13 mouse cellular contexts compared by ENCODE assay signal in genomic region chr16:70320612-70321280, GRCm38 (mm10). TPM values are rescaled to one million over a fixed set of nuclear protein-coding genes. Genes with fewer than 3 reads are reported as not detected.
A peak's percentile ranks its signal among the peaks of the same experiment; 100 is the strongest.
DNase-seq lines count a peak whose midpoint lies in the region; ATAC-seq and TF ChIP-seq lines count a peak whose summit lies in the region.
"Had no signal": no experiment of that assay in that cellular context is flagged by ENCODE, and none has a peak within 500 bp of the region (broad histone marks: within the 10 kb centered on the region; RNA-seq: fewer than 3 reads in every experiment).

No protein-coding gene starts in this region.

- H3K4me1 ChIP-seq in kidney, adult 2 months (ENCODE audit: control insufficient read depth, insufficient read depth, low read length) = peaks cover 3% of the 10 kb centered on the region; the same call in 1 of the 2 replicates
- H3K4me1 ChIP-seq in midbrain, embryonic 11.5 days (ENCODE audit: control insufficient read depth, insufficient read depth, low read length) = no peaks in the 10 kb centered on the region
- H3K4me1 ChIP-seq in midbrain, embryonic 10.5 days = 0 out of 2 replicates have a peak, but pooled peaks cover 6% of the 10 kb centered on the region
- H3K4me1 ChIP-seq in cerebellum, adult 2 months (ENCODE audit: control insufficient read depth, insufficient read depth, low read length) = no peaks in the 10 kb centered on the region
- H3K4me1 ChIP-seq: neural tube, embryonic 13.5 days had no signal

- peak; percentile 50 for DNase-seq in gastrocnemius, adult 2 months
- no peak for DNase-seq in gastrocnemius, postnatal 14 days
- peak; percentile 22 for DNase-seq in kidney, adult 2 months
- no peak for DNase-seq in kidney, adult 8-10 months
- peak; percentile 6 for DNase-seq in midbrain, embryonic 11.5 days (ENCODE audit: low spot score, missing footprints)
- no peak for DNase-seq in midbrain, embryonic 10.5 days (ENCODE audit: low spot score)
- DNase-seq in cerebellum, adult 2 months = no peak
- no peak for DNase-seq in retina, embryonic 14.5 days (ENCODE audit: low spot score)
- DNase-seq: cerebellum, adult 11-12 months; lung, postnatal 14 days; retina, postnatal 1 day; thymus, adult 18-20 months had no signal

- H3K36me3 ChIP-seq in kidney, adult 2 months (ENCODE audit: control insufficient read depth, insufficient read depth, low read length) = no peaks in the 10 kb centered on the region
- no peaks in the 10 kb centered on the region for H3K36me3 ChIP-seq in midbrain, embryonic 11.5 days (ENCODE audit: control insufficient read depth, insufficient read depth, low read length)
- no peaks in the 10 kb centered on the region for H3K36me3 ChIP-seq in midbrain, embryonic 10.5 days
- H3K36me3 ChIP-seq: neural tube, embryonic 13.5 days had no signal

- H3K27ac ChIP-seq in gastrocnemius, adult 2 months = peak overlapping the region; percentile 88
- H3K27ac ChIP-seq in kidney, adult 2 months (ENCODE audit: insufficient read depth, low read depth, low read length) = no peak overlapping the region
- H3K27ac ChIP-seq in midbrain, embryonic 11.5 days (ENCODE audit: low read depth, low read length) = no peak overlapping the region
- H3K27ac ChIP-seq in midbrain, embryonic 10.5 days (replicated peaks) = no peak overlapping the region
- no peak overlapping the region for H3K27ac ChIP-seq in cerebellum, adult 2 months (ENCODE audit: insufficient read depth, low read length)
- H3K27ac ChIP-seq: neural tube, embryonic 13.5 days had no signal

- no peak for TF ChIP-seq POLR2A in kidney, adult 2 months (IDR thresholded peaks at IDR 0.05; ENCODE audit: low read depth, low read length)
- no peak for TF ChIP-seq POLR2A in cerebellum, adult 2 months (IDR thresholded peaks at IDR 0.05; ENCODE audit: borderline replicate concordance, insufficient read depth, low read length)

- no peaks in the 10 kb centered on the region for H3K27me3 ChIP-seq in kidney, adult 2 months (replicated peaks; ENCODE audit: control insufficient read depth, insufficient read depth, low read length)
- H3K27me3 ChIP-seq in midbrain, embryonic 11.5 days (ENCODE audit: control insufficient read depth, insufficient read depth, low read length) = no peaks in the 10 kb centered on the region
- H3K27me3 ChIP-seq in midbrain, embryonic 10.5 days (ENCODE audit: low read depth, poor library complexity, severe bottlenecking) = no peaks in the 10 kb centered on the region
- H3K27me3 ChIP-seq in cerebellum, adult 2 months (ENCODE audit: control insufficient read depth, insufficient read depth, low read length) = no peaks in the 10 kb centered on the region
- H3K27me3 ChIP-seq: neural tube, embryonic 13.5 days had no signal

- intact Hi-C loops in gastrocnemius, adult 2 months (cut with DNase I) = no loop called here
- intact Hi-C loops in gastrocnemius, postnatal 14 days (cut with DNase I; ENCODE audit: low total_unique reads) = no loop called here

- no peak for ATAC-seq in midbrain, embryonic 11.5 days (ENCODE audit: low FRiP score)

- H3K4me2 ChIP-seq in midbrain, embryonic 11.5 days = no peak overlapping the region
- H3K4me2 ChIP-seq: neural tube, embryonic 13.5 days had no signal

- no peaks in the 10 kb centered on the region for H3K9me3 ChIP-seq in midbrain, embryonic 11.5 days (ENCODE audit: control insufficient read depth, low read length)
- H3K9me3 ChIP-seq in midbrain, embryonic 10.5 days (replicated peaks) = no peaks in the 10 kb centered on the region
- H3K9me3 ChIP-seq: neural tube, embryonic 13.5 days had no signal

- H3K4me3 ChIP-seq in gastrocnemius, adult 2 months = peak overlapping the region; percentile 15; the same call in 1 of the 2 replicates
- H3K4me3 ChIP-seq in kidney, adult 2 months (ENCODE audit: insufficient read depth, low read depth, low read length) = no peak overlapping the region
- no peak overlapping the region for H3K4me3 ChIP-seq in midbrain, embryonic 11.5 days (ENCODE audit: low read depth, low read length)
- H3K4me3 ChIP-seq in midbrain, embryonic 10.5 days = no peak overlapping the region
- H3K4me3 ChIP-seq in cerebellum, adult 2 months (replicated peaks; ENCODE audit: insufficient read depth, low read depth, low read length) = no peak overlapping the region
- H3K4me3 ChIP-seq: neural tube, embryonic 13.5 days had no signal

- TF ChIP-seq CTCF in gastrocnemius, adult 2 months (IDR thresholded peaks at IDR 0.05) = no peak
- no peak for TF ChIP-seq CTCF in kidney, adult 2 months (conservative IDR thresholded peaks at IDR 0.05; ENCODE audit: insufficient read depth, insufficient read length, low read depth, low read length)
- TF ChIP-seq CTCF in cerebellum, adult 2 months (IDR thresholded peaks at IDR 0.05; ENCODE audit: borderline replicate concordance, insufficient read depth, low read depth, low read length) = no peak

- H3K9ac ChIP-seq in midbrain, embryonic 11.5 days (ENCODE audit: low read length) = no peak overlapping the region
- H3K9ac ChIP-seq: neural tube, embryonic 13.5 days had no signal

- 38% methylated on average over 10 of the region's 10 CpGs for WGBS in kidney, adult 2 months
- WGBS in midbrain, embryonic 11.5 days = 83% methylated on average over 10 of the region's 10 CpGs
- WGBS in midbrain, embryonic 10.5 days = 88% methylated on average over 10 of the region's 10 CpGs
- WGBS in cerebellum, adult 2 months = 57% methylated on average over 10 of the region's 10 CpGs

RNA-seq across cellular contexts. Expression of gene Gbe1, which starts 7.0 kb away (rescaled TPM):
- 10 to 100 TPM; 53.8 to 77.1 TPM for total RNA-seq in gastrocnemius, adult 2 months (2021)
- 10 to 100 TPM; 46.8 to 50.3 TPM for total RNA-seq in gastrocnemius, postnatal 14 days (2021)
- 24.4 and 27.3 TPM in 2 replicates for polyA plus RNA-seq in kidney, adult 2 months (2012; rRNA removed)
- 15.9 and 23.0 TPM in 2 replicates for polyA plus RNA-seq in midbrain, embryonic 11.5 days (2014; fragmentation: Nextera tagmentation; extraction: Ambion mirVana)
- 17.3 and 17.6 TPM in 2 replicates for polyA plus RNA-seq in midbrain, embryonic 10.5 days (2016; fragmentation: Nextera tagmentation; extraction: Ambion mirVana)
- polyA plus RNA-seq in cerebellum, adult 2 months (2012; rRNA removed) = 10.2 and 10.8 TPM in 2 replicates

Comparison
In these comparisons a context has a peak if more than half of its experiments do, and no peak if none do; other contexts are left out.
1. DNase-seq: peak in gastrocnemius, adult 2 months (single experiment), kidney, adult 2 months (single experiment) and midbrain, embryonic 11.5 days (single experiment); none in gastrocnemius, postnatal 14 days (single experiment), kidney, adult 8-10 months (0 of 2), midbrain, embryonic 10.5 days (single experiment), cerebellum, adult 2 months (0 of 2) and retina, embryonic 14.5 days (single experiment).